27 mouse cellular contexts compared by ENCODE assay signal in genomic region chr5:130702361-130702760, GRCm38 (mm10).
DNase-seq lines count a peak whose midpoint lies in the region; TF ChIP-seq lines count a peak whose summit lies in the region.
"Had no signal": no experiment of that assay in that cellular context is flagged by ENCODE, and none has a peak within 500 bp of the region (broad histone marks: within the 10 kb centered on the region; RNA-seq: fewer than 3 reads in every experiment).

No protein-coding gene starts in this region.

- H3K36me3 ChIP-seq in kidney, adult 2 months (ENCODE audit: control insufficient read depth, insufficient read depth, low read length): no peaks in the 10 kb centered on the region
- H3K36me3 ChIP-seq: embryonic facial prominence, embryonic 12.5 days; embryonic facial prominence, embryonic 15.5 days; forebrain, embryonic 15.5 days; G1E; heart, embryonic 10.5 days; heart, embryonic 13.5 days had no signal

- H3K4me1 ChIP-seq in kidney, adult 2 months (ENCODE audit: control insufficient read depth, insufficient read depth, low read length): no peaks in the 10 kb centered on the region
- H3K4me1 ChIP-seq: embryonic facial prominence, embryonic 12.5 days; embryonic facial prominence, embryonic 15.5 days; forebrain, embryonic 15.5 days; heart, embryonic 10.5 days; heart, embryonic 13.5 days had no signal

- H3K27me3 ChIP-seq in kidney, adult 2 months (replicated peaks; ENCODE audit: control insufficient read depth, insufficient read depth, low read length): no peaks in the 10 kb centered on the region
- H3K27me3 ChIP-seq: CH12.LX; embryonic facial prominence, embryonic 12.5 days; embryonic facial prominence, embryonic 15.5 days; forebrain, embryonic 15.5 days; heart, embryonic 13.5 days; Patski had no signal

- H3K4me3 ChIP-seq in kidney, adult 2 months (ENCODE audit: insufficient read depth, low read depth, low read length): no peak overlapping the region
- H3K4me3 ChIP-seq: embryonic facial prominence, embryonic 12.5 days; embryonic facial prominence, embryonic 15.5 days; forebrain, embryonic 15.5 days; heart, adult 2 months; heart, embryonic 10.5 days; heart, embryonic 13.5 days had no signal

- no peak for TF ChIP-seq POLR2A in kidney, adult 2 months (IDR thresholded peaks at IDR 0.05; ENCODE audit: low read depth, low read length)

- no peak overlapping the region for H3K27ac ChIP-seq in kidney, adult 2 months (ENCODE audit: insufficient read depth, low read depth, low read length)
- H3K27ac ChIP-seq: embryonic facial prominence, embryonic 12.5 days; embryonic facial prominence, embryonic 15.5 days; forebrain, embryonic 15.5 days; heart, adult 2 months; heart, embryonic 10.5 days; heart, embryonic 13.5 days; hindbrain, embryonic 14.5 days; hindbrain, postnatal 0 days had no signal

- 61% methylated on average over 4 of the region's 4 CpGs for WGBS in kidney, adult 2 months

- DNase-seq in cerebellum, adult 11-12 months: peak; percentile 77
- no peak for DNase-seq in cerebellum, postnatal 4 days (ENCODE audit: low spot score in 2 of 2)
- DNase-seq in cerebellum, adult 8-10 months: peak; percentile 68
- peak; percentile 59 to 65 for DNase-seq in cerebellum, postnatal 10 days
- DNase-seq in cerebellum, postnatal 36 days: peak; percentile 57 to 68
- DNase-seq in lung, postnatal 14 days: no peak
- no peak for DNase-seq in kidney, adult 2 months
- DNase-seq in urinary bladder, postnatal 10 days (ENCODE audit: low spot score): no peak
- DNase-seq: adrenal gland, adult 2 months; adrenal gland, postnatal 14 days; B cell, adult 2 months; gastrocnemius, postnatal 10 days; gastrocnemius, postnatal 36 days; heart, adult 2 months; heart, postnatal 14 days; heart, postnatal 4 days; kidney, adult 18-20 months had no signal

- no peak for TF ChIP-seq CTCF in kidney, adult 2 months (conservative IDR thresholded peaks at IDR 0.05; ENCODE audit: insufficient read depth, insufficient read length, low read depth, low read length)

Comparison
In these comparisons a context has a peak if more than half of its experiments do, and no peak if none do; other contexts are left out.
1. DNase-seq: peak in cerebellum, adult 11-12 months (single experiment), cerebellum, adult 8-10 months (single experiment), cerebellum, postnatal 10 days (2 of 2) and cerebellum, postnatal 36 days (2 of 2); none in cerebellum, postnatal 4 days (0 of 2), lung, postnatal 14 days (single experiment), kidney, adult 2 months (single experiment) and urinary bladder, postnatal 10 days (single experiment).